Mouse (Mus musculus) ovary, adult 18-20 months (tissue): Measurements from ENCODE around the gene Arid3c.
"Not testable (repeated sequence)": the region's sequence is repeated elsewhere in the genome, so short reads cannot be mapped to it uniquely, and the experiment has no call there.

Experiments used
- DNase-seq: peaks from one replicate; pipeline ENCODE4 v3.0.0; 2022; ENCODE audit warnings: low spot score, mixed read lengths

Gene Arid3c

GRCm38 (mm10) chr4:41731052-41731765, at the start of gene Arid3c:
Gene Arid3c, minus strand, starts transcription at chr4:41731142.
- DNase-seq = no peak

GRCm38 (mm10) chr4:41775840-41776239, 44.9 kb upstream of the Arid3c start:
- not testable (repeated sequence) for DNase-seq

- DNase-seq = not testable (repeated sequence)
Measured at GRCm38 (mm10) chr4:41774506-41774905, 43.6 kb upstream of the Arid3c start.

GRCm38 (mm10) chr4:41774002-41774401, 43.1 kb upstream of the Arid3c start, which contains the start of gene Ccl27a:
Gene Ccl27a, minus strand, starts transcription at chr4:41774247.
- peak; percentile 72 for DNase-seq

GRCm38 (mm10) chr4:41773502-41773901, 42.6 kb upstream of the Arid3c start:
- DNase-seq = peak; percentile 74

- not testable (repeated sequence) for DNase-seq
Measured at GRCm38 (mm10) chr4:41772946-41773345, 42.0 kb upstream of the Arid3c start.

- not testable (repeated sequence) for DNase-seq
Measured at GRCm38 (mm10) chr4:41767301-41767700, 36.4 kb upstream of the Arid3c start.

GRCm38 (mm10) chr4:41763176-41763575, 32.2 kb upstream of the Arid3c start:
- DNase-seq = not testable (repeated sequence)

- DNase-seq = not testable (repeated sequence)
Measured at GRCm38 (mm10) chr4:41762688-41763114, 31.8 kb upstream of the Arid3c start.

GRCm38 (mm10) chr4:41762099-41762687, 31.3 kb upstream of the Arid3c start:
- DNase-seq = no peak

- no peak for DNase-seq
Measured at GRCm38 (mm10) chr4:41761680-41762079, 30.7 kb upstream of the Arid3c start.

GRCm38 (mm10) chr4:41760911-41761310, 30.0 kb upstream of the Arid3c start:
- DNase-seq = no peak

GRCm38 (mm10) chr4:41760288-41760721, 29.4 kb upstream of the Arid3c start:
- DNase-seq = peak; percentile 91

GRCm38 (mm10) chr4:41759656-41760287, 28.8 kb upstream of the Arid3c start:
- DNase-seq = no peak

- no peak for DNase-seq
Measured at GRCm38 (mm10) chr4:41759206-41759605, 28.3 kb upstream of the Arid3c start.

- DNase-seq = no peak
Measured at GRCm38 (mm10) chr4:41758701-41759100, 27.8 kb upstream of the Arid3c start.

GRCm38 (mm10) chr4:41758021-41758420, 27.1 kb upstream of the Arid3c start:
- DNase-seq = no peak

GRCm38 (mm10) chr4:41757321-41757720, 26.4 kb upstream of the Arid3c start:
- DNase-seq = no peak

GRCm38 (mm10) chr4:41756440-41756839, 25.5 kb upstream of the Arid3c start:
- DNase-seq = no peak

GRCm38 (mm10) chr4:41755338-41756305, 24.7 kb upstream of the Arid3c start, which contains the start of gene Sigmar1:
Gene Sigmar1, minus strand, starts transcription at chr4:41756157.
- DNase-seq = peak; percentile 84

GRCm38 (mm10) chr4:41754797-41755337, 23.9 kb upstream of the Arid3c start, which contains the start of gene Galt:
Gene Galt, plus strand, starts transcription at chr4:41755228.
- peak; percentile 55 for DNase-seq
